Mouse (Mus musculus) liver, embryonic 13.5 days (tissue): Measurements from ENCODE around the gene Ldhd. TPM values are rescaled to one million over a fixed set of nuclear protein-coding genes. Genes with fewer than 3 reads are reported as not detected.

ENCODE experiments used
- ATAC-seq: fragments of 200-750 bp; cut with Nextera tagmentation; 2 replicates; pipeline ENCODE4 v1.8.0; 2017; ENCODE audit warnings: low read depth, mild to moderate bottlenecking, moderate number of reproducible peaks, moderate library complexity
- DNase-seq: peaks from one replicate; pipeline ENCODE4 v3.0.0; 2022
- H3K27ac ChIP-seq: fragments of 300-500 bp; sonication (generic); 2 replicates; pipeline ENCODE4 v1.5.1; 2015; ENCODE audit warnings: moderate library complexity, mild to moderate bottlenecking, inconsistent platforms
- H3K27me3 ChIP-seq: fragments of 300-500 bp; sonication (generic); 2 replicates; pipeline ENCODE4 v1.6.1; 2015; ENCODE audit warnings: mild to moderate bottlenecking, inconsistent platforms
- H3K36me3 ChIP-seq: fragments of 300-500 bp; sonication (generic); 2 replicates; pipeline ENCODE4 v1.6.1; 2015; ENCODE audit warnings: mild to moderate bottlenecking, inconsistent platforms
- H3K4me1 ChIP-seq: fragments of 300-500 bp; sonication (generic); replicated peaks from 2 replicates; pipeline ENCODE4 v1.6.1; 2015; ENCODE audit warnings: inconsistent platforms
- H3K4me2 ChIP-seq: fragments of 300-500 bp; sonication (generic); 2 replicates; pipeline ENCODE4 v1.6.1; 2015; ENCODE audit warnings: inconsistent platforms, mild to moderate bottlenecking, moderate library complexity
- H3K4me3 ChIP-seq: fragments of 300-500 bp; sonication (generic); replicated peaks from 2 replicates; pipeline ENCODE4 v1.5.1; 2015; ENCODE audit warnings: mild to moderate bottlenecking, inconsistent platforms
- H3K9ac ChIP-seq: fragments of 300-500 bp; sonication (generic); 2 replicates; pipeline ENCODE4 v1.6.1; 2015; ENCODE audit warnings: mild to moderate bottlenecking, inconsistent platforms
- H3K9me3 ChIP-seq: fragments of 300-500 bp; sonication (generic); replicated peaks from 2 replicates; pipeline ENCODE4 v1.6.1; 2016; ENCODE audit warnings: inconsistent platforms
- WGBS: fragments of 180-500 bp; shearing (Covaris S2); methylation state at CpG from one replicate; pipeline ENCODE4 v1.1.7; 2015; ENCODE audit not compliant: insufficient replicate concordance; 5-methylcytosine and 5-hydroxymethylcytosine counted together
- polyA plus RNA-seq: library from polyadenylated mRNA; unstranded; fragments of >200 nt; fragmentation: Nextera tagmentation; extraction: Ambion mirVana; gene quantifications from 2 replicates; pipeline ENCODE4 v1.2.1, GENCODE M21; 2015

The Ldhd gene
- polyA plus RNA-seq, 1 experiment from 2014 or later, result 0.10 TPM

- Histone ChIP-seq H3K27ac (no peak overlapping the region), H3K4me3 (no peak overlapping the region), H3K36me3 (no peaks in the 10 kb centered on the region; the same call in 1 of the 2 replicates), H3K27me3 (no peaks in the 10 kb centered on the region), H3K4me1 (0 out of 2 replicates have a peak, but pooled peaks cover 8% of the 10 kb centered on the region), H3K9me3 (no peaks in the 10 kb centered on the region), H3K9ac (no peak overlapping the region), H3K4me2 (no peak overlapping the region)
- DNase-seq (no peak), ATAC-seq (no peak)
- WGBS, result 64% methylated on average over 6 of the region's 6 CpGs
These were observed 15.1 kb downstream of the Ldhd start for GRCm38 (mm10) chr8:111614786-111615701.

GRCm38 (mm10) chr8:111613181-111613580 is 17.0 kb downstream of the Ldhd start:
- Histone ChIP-seq H3K4me3 (no peak overlapping the region), H3K27me3 (no peaks in the 10 kb centered on the region), H3K4me2 (no peak overlapping the region), H3K9me3 (no peaks in the 10 kb centered on the region), H3K36me3 (no peaks in the 10 kb centered on the region; the same call in 1 of the 2 replicates), H3K4me1 (0 out of 2 replicates have a peak, but pooled peaks cover 4% of the 10 kb centered on the region), H3K27ac (no peak overlapping the region), H3K9ac (no peak overlapping the region)
- 70% methylated on average over 5 of the region's 5 CpGs for WGBS
- DNase-seq, result no peak
- ATAC-seq, result no peak

- Histone ChIP-seq H3K9ac (no peak overlapping the region), H3K4me1 (no peaks in the 10 kb centered on the region), H3K27ac (no peak overlapping the region), H3K9me3 (no peaks in the 10 kb centered on the region), H3K36me3 (no peaks in the 10 kb centered on the region; the same call in 1 of the 2 replicates), H3K4me2 (no peak overlapping the region), H3K4me3 (no peak overlapping the region), H3K27me3 (no peaks in the 10 kb centered on the region)
- WGBS, result 81% methylated on average over 7 of the region's 7 CpGs
- DNase-seq (no peak), ATAC-seq (no peak)
These were observed 22.8 kb downstream of the Ldhd start for GRCm38 (mm10) chr8:111607414-111607813.

- no peaks in the 10 kb centered on the region for H3K27me3 ChIP-seq
- WGBS, result 76% methylated on average over 9 of the region's 9 CpGs
- no peaks in the 10 kb centered on the region for H3K4me1 ChIP-seq
- no peak overlapping the region for H3K4me3 ChIP-seq
- no peak for DNase-seq
- H3K27ac ChIP-seq, result no peak overlapping the region
- no peaks in the 10 kb centered on the region for H3K9me3 ChIP-seq
- H3K9ac ChIP-seq, result no peak overlapping the region
- no peaks in the 10 kb centered on the region; the same call in 1 of the 2 replicates for H3K36me3 ChIP-seq
- no peak overlapping the region for H3K4me2 ChIP-seq
- no peak for ATAC-seq
These were observed 23.2 kb downstream of the Ldhd start for GRCm38 (mm10) chr8:111606961-111607360.

- Histone ChIP-seq H3K27me3 (no peaks in the 10 kb centered on the region), H3K9me3 (no peaks in the 10 kb centered on the region), H3K36me3 (no peaks in the 10 kb centered on the region), H3K4me1 (peaks cover 3% of the 10 kb centered on the region; the same call in 1 of the 2 replicates), H3K4me3 (no peak overlapping the region), H3K27ac (no peak overlapping the region), H3K4me2 (no peak overlapping the region), H3K9ac (no peak overlapping the region)
- DNase-seq (no peak), ATAC-seq (no peak)
- WGBS, result 84% methylated on average over 2 of the region's 2 CpGs
These were observed 25.2 kb downstream of the Ldhd start for GRCm38 (mm10) chr8:111604986-111605385.

GRCm38 (mm10) chr8:111602050-111602449 is 28.1 kb downstream of the Ldhd start:
- Histone ChIP-seq H3K27me3 (no peaks in the 10 kb centered on the region), H3K9me3 (no peaks in the 10 kb centered on the region), H3K36me3 (no peaks in the 10 kb centered on the region), H3K27ac (no peak overlapping the region), H3K4me1 (peaks cover 22% of the 10 kb centered on the region), H3K9ac (no peak overlapping the region), H3K4me3 (no peak overlapping the region), H3K4me2 (no peak overlapping the region)
- no peak for ATAC-seq
- no peak for DNase-seq
- 80% methylated on average over 4 of the region's 4 CpGs for WGBS

- ATAC-seq, result no peak
- H3K27ac ChIP-seq, result no peak overlapping the region
- no peaks in the 10 kb centered on the region for H3K27me3 ChIP-seq
- no peak overlapping the region for H3K4me2 ChIP-seq
- DNase-seq, result no peak
- H3K9ac ChIP-seq, result no peak overlapping the region
- 47% methylated on average over 9 of the region's 9 CpGs for WGBS
- peaks cover 44% of the 10 kb centered on the region for H3K4me1 ChIP-seq
- H3K4me3 ChIP-seq, result no peak overlapping the region
- no peaks in the 10 kb centered on the region for H3K9me3 ChIP-seq
- H3K36me3 ChIP-seq, result no peaks in the 10 kb centered on the region
These were observed 30.3 kb downstream of the Ldhd start for GRCm38 (mm10) chr8:111599707-111600444.

GRCm38 (mm10) chr8:111597310-111597709 is 32.9 kb downstream of the Ldhd start:
- ATAC-seq, result no peak
- H3K9me3 ChIP-seq, result no peaks in the 10 kb centered on the region
- H3K9ac ChIP-seq, result no peak overlapping the region
- peaks cover 70% of the 10 kb centered on the region for H3K4me1 ChIP-seq
- H3K27me3 ChIP-seq, result no peaks in the 10 kb centered on the region
- H3K36me3 ChIP-seq, result no peaks in the 10 kb centered on the region
- 63% methylated on average over 1 of the region's 1 CpGs for WGBS
- H3K27ac ChIP-seq, result no peak overlapping the region
- no peak overlapping the region for H3K4me2 ChIP-seq
- H3K4me3 ChIP-seq, result no peak overlapping the region
- DNase-seq, result no peak

- ATAC-seq, result 0 out of 2 replicates have a peak, but pooled peaks have one; percentile 28
- Histone ChIP-seq H3K9ac (peak overlapping the region; percentile 52; the same call in 1 of the 2 replicates), H3K4me2 (peak overlapping the region; percentile 68), H3K4me1 (peaks cover 76% of the 10 kb centered on the region), H3K27ac (peak overlapping the region; percentile 73; the same call in 1 of the 2 replicates), H3K4me3 (peak overlapping the region; percentile 45; the same call in 1 of the 2 replicates), H3K36me3 (no peaks in the 10 kb centered on the region), H3K27me3 (no peaks in the 10 kb centered on the region), H3K9me3 (no peaks in the 10 kb centered on the region)
- WGBS, result 1% methylated on average over 3 of the region's 3 CpGs
- DNase-seq, result no peak
These were observed 33.7 kb downstream of the Ldhd start for GRCm38 (mm10) chr8:111596485-111596821.

GRCm38 (mm10) chr8:111595712-111596484 is 34.3 kb downstream of the Ldhd start:
- Histone ChIP-seq H3K9ac (peak overlapping the region; percentile 52), H3K27ac (peak overlapping the region; percentile 73), H3K4me3 (peak overlapping the region; percentile 45), H3K4me1 (peaks cover 76% of the 10 kb centered on the region), H3K27me3 (no peaks in the 10 kb centered on the region), H3K9me3 (no peaks in the 10 kb centered on the region), H3K4me2 (peak overlapping the region; percentile 68), H3K36me3 (no peaks in the 10 kb centered on the region)
- DNase-seq, result peak; percentile 62
- ATAC-seq, result peak; percentile 90
- 2% methylated on average over 15 of the region's 15 CpGs for WGBS

GRCm38 (mm10) chr8:111594951-111595350 is 35.2 kb downstream of the Ldhd start:
- no peak for ATAC-seq
- Histone ChIP-seq H3K27me3 (no peaks in the 10 kb centered on the region), H3K27ac (no peak overlapping the region; the same call in 1 of the 2 replicates), H3K9ac (no peak overlapping the region), H3K36me3 (no peaks in the 10 kb centered on the region), H3K4me1 (peaks cover 76% of the 10 kb centered on the region), H3K9me3 (no peaks in the 10 kb centered on the region), H3K4me2 (peak overlapping the region; percentile 68; the same call in 1 of the 2 replicates), H3K4me3 (no peak overlapping the region)
- no peak for DNase-seq
- 53% methylated on average over 2 of the region's 2 CpGs for WGBS
